Mouse (Mus musculus): Measurements from ENCODE around the gene Smim14. TPM values are rescaled to one million over a fixed set of nuclear protein-coding genes. Genes with fewer than 3 reads are reported as not detected.

The Smim14 gene
- total RNA-seq, 1 experiment from 2014 or later = 104 TPM

DNA sequence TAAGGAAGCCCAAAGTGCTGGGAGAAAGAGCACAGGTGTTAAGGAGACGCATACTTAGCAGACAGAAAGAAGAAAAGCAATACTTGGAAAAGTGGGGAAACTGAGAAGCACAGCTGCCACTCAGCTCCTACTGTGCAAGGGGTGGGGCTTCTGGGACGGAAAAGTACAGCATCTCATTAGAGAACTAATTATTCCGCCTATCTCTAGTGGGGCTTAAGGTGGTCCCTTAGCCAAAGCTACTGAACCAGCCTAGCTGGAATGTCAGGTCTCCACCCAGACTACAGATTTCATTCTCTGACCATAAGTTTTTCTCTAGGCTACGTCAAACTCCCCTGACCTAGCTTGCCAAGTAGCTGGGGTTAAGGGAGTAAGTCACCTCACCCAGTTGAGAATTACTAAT is 2.5 kb downstream of the Smim14 start:
- ATAC-seq (replicated peaks in 1 of 2; ENCODE audit: insufficient read depth in 1 of 2, low FRiP score in 2 of 2, low TSS enrichment in 1 of 2, low read depth in 1 of 2, poor library complexity in 2 of 2, severe bottlenecking in 2 of 2) = no peak

DNA sequence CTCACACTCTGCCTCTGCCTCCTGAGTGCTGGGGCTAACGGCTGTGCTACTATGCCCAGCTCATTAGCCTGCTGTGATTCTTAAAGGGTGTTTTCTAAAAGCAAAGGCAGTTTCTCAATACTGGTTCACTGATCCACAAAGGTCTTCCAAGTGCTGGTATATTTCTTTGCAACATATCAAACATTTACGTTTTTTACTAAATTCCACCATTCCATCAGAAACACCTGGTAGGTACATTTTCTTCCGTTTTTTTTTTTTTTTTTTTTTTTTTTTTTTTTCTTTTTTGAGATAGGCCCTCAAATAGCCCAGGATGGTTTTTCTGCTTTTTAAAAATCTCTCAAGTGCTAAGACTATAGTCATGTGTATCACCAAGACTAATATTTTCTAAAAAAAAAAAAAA is 5.7 kb downstream of the Smim14 start:
- ATAC-seq (replicated peaks in 1 of 2; ENCODE audit: insufficient read depth in 1 of 2, low FRiP score in 2 of 2, low TSS enrichment in 1 of 2, low read depth in 1 of 2, poor library complexity in 2 of 2, severe bottlenecking in 2 of 2) = no peak

DNA sequence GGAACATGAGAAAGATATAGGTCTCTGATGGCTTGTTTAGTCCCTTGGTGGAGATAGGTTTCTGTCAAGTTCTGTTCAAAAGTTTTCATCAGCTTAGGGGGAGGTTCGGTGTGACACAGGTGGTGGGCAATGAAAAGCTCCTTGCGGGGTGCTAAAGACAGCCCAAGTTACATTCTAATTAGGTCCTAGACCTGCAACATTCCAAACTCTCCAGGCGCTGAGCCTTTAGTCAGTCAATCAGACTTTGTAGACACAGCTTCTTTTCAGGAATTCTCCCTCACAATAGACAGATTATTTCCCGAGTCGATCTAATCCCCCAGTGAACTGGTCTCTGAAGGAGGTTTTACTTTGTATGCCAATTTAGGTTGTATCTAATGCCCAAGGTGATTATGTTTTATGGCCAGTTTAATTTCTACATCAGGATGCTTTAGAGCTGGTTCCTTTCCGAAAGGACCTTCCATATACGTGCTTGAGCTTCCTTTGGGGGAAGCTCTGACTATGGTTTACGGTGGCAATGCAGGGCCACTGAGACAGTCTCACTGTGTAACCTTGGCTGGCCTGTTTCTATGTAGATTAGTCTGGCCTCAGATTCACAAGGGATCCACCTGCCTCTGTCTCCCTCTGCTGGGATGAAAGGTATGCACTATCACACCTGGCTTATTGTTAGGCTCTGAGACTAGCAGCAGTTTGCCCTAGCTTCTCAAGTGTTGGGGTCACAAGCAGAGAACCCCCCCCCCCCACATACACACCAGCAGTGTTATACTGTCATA is 11.1 kb downstream of the Smim14 start:
- ATAC-seq (replicated peaks in 1 of 2; ENCODE audit: insufficient read depth in 1 of 2, low FRiP score in 2 of 2, low TSS enrichment in 1 of 2, low read depth in 1 of 2, poor library complexity in 2 of 2, severe bottlenecking in 2 of 2) = no peak

DNA sequence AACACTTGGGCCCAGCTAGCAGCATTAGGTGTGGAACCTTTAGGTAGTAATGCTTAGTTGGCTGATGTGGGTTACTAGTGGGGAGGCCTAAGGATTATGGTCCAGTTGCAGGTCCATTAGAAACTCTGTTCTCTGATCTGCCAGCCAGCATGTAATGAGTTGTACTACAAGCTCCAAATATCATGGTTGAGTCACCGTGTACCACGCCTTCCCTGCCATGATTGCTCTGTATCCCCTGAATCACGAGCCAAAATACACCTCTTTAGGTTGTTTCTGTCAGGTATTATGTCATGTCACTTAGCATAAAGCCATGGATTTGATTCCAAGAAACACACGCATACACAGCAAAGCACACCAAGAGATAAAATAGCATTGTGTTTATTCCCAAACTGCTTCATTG is 12.2 kb downstream of the Smim14 start:
- ATAC-seq (replicated peaks in 1 of 2; ENCODE audit: insufficient read depth in 1 of 2, low FRiP score in 2 of 2, low TSS enrichment in 1 of 2, low read depth in 1 of 2, poor library complexity in 2 of 2, severe bottlenecking in 2 of 2) = no peak

DNA sequence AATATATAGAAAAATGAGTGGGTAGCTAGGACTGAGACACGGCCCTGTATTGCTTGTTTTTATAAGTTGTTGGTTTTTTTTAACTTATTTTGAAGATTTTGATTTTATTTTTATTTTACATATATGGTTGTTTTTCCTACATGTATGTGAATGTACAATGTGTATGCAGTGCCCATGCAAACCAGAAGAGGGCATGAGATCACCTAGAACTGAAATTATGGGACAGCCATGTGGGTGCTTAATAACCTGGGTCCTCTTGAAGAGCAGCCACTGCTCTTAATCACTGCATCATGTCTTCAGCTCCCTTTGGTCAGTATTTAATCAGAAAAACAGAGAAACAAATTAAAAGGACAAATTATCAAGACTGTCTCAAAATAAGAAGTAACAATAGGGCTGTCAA is 15.2 kb downstream of the Smim14 start:
- ATAC-seq (replicated peaks in 1 of 2; ENCODE audit: insufficient read depth in 1 of 2, low FRiP score in 2 of 2, low TSS enrichment in 1 of 2, low read depth in 1 of 2, poor library complexity in 2 of 2, severe bottlenecking in 2 of 2) = no peak

DNA sequence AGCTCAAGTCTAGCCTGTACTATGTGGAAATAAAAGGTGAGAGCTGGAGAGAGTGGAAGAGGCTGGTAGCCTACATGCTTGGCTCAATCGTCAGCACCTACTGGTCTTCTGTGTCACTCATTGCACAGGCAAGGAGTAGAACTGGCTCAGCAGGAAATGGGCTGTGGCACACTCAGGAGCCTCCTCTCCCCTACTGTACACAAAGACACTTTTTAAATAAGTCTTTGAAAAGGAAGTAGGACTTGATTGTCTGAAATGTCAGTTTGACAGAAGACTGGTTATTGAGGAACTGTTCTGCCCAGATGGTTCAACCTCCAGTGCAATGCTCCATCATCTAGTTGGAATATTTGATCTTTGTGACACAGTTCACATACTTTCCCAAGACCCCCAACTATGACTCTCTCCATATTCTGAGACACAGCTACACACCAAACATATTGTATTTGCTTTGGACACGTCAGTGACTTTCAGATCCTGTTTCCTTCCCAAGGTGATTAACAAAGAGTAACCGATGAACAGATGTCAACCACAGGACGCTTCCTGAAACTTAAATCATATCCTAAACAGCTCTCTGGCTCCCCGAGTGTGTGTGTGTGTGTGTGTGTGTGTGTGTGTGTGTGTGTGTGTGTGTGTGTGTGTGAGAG is 22.2 kb downstream of the Smim14 start:
- peak; percentile 84 to 88 for ATAC-seq (replicated peaks in 1 of 2; ENCODE audit: insufficient read depth in 1 of 2, low FRiP score in 2 of 2, low TSS enrichment in 1 of 2, low read depth in 1 of 2, poor library complexity in 2 of 2, severe bottlenecking in 2 of 2)

DNA sequence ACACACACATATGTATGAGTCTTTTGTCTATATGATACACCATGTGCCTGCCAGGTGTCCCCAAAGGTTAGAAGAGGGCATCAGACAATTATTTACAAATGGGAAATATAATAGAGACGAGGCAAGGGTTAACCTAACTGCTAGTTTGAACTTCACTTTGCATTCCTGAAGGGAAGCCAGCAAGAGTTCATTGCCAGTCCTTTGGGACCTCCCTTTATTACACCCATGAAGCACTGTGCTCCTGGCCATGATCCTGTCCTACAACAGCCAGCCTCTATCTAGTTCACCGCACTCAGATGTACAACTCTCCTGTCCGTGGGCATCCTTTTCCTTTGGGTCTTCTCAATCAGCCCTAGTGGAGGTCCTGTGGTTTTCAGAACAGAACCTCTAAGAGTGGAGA is 23.5 kb downstream of the Smim14 start:
- no peak for ATAC-seq (replicated peaks in 1 of 2; ENCODE audit: insufficient read depth in 1 of 2, low FRiP score in 2 of 2, low TSS enrichment in 1 of 2, low read depth in 1 of 2, poor library complexity in 2 of 2, severe bottlenecking in 2 of 2)

DNA sequence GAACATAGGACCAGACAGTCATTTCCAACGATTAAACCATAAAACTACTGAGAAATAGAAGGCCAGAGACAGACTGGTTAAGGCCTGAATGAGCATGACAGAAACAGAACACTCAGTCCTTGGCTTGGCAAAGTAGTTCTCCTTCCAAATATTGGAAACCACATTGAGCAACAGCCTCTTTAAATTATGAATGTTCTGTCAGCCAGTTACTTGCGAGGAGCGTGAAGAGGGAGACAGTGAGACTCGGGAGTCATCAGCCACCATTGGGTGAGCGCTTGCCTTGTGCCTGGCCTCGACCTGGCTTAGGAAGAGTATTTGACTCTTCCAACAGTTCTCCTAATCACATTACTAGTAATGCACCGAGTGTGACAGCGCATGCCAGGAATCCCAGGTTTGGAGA is 28.6 kb downstream of the Smim14 start:
- no peak for ATAC-seq (replicated peaks in 1 of 2; ENCODE audit: insufficient read depth in 1 of 2, low FRiP score in 2 of 2, low TSS enrichment in 1 of 2, low read depth in 1 of 2, poor library complexity in 2 of 2, severe bottlenecking in 2 of 2)

DNA sequence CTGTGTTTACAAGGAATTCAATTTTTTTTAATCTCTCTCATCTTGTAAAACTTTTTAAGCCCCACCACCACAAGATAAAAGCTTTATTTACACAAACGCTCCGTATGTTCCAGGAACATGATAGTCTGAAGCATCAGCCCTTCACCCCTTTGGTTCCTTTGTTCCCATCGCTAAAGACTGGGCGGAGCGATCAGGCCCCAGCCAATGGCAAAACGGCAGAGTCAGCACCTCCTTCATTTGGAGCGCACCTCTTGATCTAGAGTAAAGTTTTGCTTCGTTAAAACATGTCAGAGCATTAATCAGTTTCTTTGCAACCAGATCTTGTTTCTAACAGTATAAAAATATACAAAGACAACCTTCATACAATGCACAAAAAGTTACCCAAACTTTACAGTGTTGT is 31.2 kb downstream of the Smim14 start:
- ATAC-seq (replicated peaks in 1 of 2; ENCODE audit: insufficient read depth in 1 of 2, low FRiP score in 2 of 2, low TSS enrichment in 1 of 2, low read depth in 1 of 2, poor library complexity in 2 of 2, severe bottlenecking in 2 of 2) = peak; percentile 37 to 75

DNA sequence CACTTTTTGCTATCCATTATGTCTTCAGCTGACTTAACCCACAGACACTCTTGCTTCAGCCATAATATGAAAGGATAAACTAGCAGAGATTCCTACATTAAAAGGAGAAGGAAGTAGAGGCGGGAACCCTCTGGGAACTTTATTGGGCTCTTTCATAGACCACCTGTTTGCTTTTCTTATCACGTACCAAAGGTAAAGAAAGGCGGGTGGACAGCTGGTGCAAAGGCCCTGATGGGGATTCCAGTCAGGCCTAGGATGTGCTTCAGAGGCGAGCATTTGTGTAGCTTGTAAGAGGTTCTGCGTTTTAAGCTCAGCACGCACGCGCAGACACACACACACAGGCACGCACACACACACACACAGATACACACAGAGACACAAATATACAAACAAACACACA is 35.6 kb downstream of the Smim14 start:
- no peak for ATAC-seq (replicated peaks in 1 of 2; ENCODE audit: insufficient read depth in 1 of 2, low FRiP score in 2 of 2, low TSS enrichment in 1 of 2, low read depth in 1 of 2, poor library complexity in 2 of 2, severe bottlenecking in 2 of 2)

DNA sequence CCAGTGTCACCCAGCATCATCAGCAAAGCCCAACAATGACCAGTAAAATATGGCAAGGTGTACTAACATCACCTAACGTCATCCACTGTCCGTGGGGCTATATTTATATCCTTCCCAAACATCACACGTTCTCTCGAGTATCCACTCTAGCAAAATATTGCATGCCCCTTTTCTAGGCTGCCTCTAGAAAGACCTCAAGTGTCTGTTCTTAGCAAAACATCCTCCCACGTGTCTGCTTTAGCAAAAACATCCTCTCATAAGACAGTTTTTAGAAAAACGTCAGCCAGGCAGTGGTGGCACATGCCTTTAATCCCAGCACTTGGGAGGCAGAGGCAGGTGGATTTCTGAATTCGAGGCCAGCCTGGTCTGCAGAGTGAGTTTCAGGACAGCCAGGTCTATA is 36.8 kb downstream of the Smim14 start:
- ATAC-seq (replicated peaks in 1 of 2; ENCODE audit: insufficient read depth in 1 of 2, low FRiP score in 2 of 2, low TSS enrichment in 1 of 2, low read depth in 1 of 2, poor library complexity in 2 of 2, severe bottlenecking in 2 of 2) = no peak

DNA sequence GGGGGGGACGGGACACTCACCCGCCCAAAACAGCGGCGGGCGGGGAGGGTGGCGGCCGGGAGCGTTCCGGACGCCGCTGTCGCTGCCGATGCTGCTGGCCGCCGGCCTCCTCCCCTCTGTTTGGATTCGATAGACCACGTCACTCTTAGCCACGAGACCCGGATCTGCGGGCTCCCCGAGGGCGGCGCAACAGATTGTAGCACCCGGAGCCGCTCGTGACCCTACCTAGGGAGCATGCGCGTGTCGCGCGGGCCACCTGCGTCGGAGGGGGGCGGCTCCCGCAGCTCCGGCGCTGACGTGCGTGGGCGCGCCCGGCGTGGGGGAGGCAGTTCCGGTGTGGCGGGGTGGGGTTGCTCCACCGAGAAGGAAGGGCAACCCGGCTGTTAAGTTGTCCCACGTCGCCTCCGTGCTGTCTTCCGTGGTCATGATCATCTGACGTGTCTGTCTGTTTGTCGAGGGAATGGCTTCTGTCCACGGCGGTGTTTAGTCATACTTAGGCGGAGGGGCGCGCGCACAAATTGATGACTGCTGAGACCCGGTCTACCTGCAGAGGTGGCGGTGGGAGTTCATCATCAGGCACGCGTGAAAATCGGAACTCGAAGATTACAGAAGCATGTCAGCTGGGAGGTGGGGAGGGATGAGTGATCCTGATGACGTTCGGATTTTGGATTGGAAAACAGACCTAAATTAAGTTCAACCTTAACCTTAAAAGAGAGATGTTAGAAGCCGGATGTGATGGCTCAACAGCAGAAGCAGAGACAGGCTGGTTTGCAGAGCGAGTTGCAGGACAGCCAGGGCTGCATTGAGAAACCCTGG is 44.1 kb downstream of the Smim14 start, which contains the start of gene Gm43552:
TSS of gene Gm43552 (minus strand) at position 118 of the 816 bp plus-strand sequence.
- peak; percentile 82 to 87 for ATAC-seq (replicated peaks in 1 of 2; ENCODE audit: insufficient read depth in 1 of 2, low FRiP score in 2 of 2, low TSS enrichment in 1 of 2, low read depth in 1 of 2, poor library complexity in 2 of 2, severe bottlenecking in 2 of 2)

DNA sequence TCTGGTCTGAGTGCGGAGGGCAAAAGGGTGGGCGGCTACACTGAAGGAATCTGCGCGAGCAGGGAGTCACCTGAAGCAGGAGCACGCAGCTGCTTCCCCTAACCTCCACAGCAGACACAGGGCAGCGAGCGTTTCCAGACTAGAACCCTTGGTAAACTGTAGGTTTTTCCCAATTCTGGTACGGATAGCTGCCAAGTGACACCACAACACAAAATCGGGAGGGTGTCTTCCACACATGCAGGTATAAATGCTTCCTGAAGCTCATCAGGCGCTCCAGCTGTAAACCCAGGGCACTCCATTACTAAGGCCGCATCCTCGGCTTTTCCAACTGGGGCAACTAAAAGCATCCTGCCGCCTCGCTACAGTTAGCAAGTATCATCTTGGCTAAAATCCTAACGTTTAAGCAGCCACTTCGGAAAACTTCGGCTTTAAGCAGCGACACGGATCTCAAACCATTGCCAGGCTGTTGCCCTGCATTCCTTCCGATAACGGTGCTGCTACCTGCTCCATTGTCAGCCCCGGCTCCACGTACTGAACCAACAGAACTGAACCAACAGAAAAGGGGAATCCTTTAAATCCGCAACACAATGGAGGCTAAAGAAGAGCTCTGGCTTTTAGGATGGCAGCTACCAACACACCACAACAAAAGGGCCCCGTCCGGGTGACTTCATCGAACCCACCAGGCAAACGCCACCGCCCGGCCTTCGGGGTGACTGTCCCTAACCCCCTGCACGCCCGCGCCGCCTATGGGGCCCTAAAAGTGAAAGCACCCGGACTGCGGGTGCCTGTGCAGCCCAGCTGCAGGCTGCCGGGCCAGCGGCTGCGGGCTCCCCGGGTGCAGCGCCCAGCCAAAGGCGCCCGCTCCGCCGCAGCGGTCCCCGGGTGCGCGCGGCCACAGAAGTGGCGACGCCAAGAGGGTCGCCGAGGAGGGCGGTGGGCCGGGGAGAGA is 44.9 kb downstream of the Smim14 start:
- ATAC-seq (replicated peaks in 1 of 2; ENCODE audit: insufficient read depth in 1 of 2, low FRiP score in 2 of 2, low TSS enrichment in 1 of 2, low read depth in 1 of 2, poor library complexity in 2 of 2, severe bottlenecking in 2 of 2) = peak; percentile 32 to 49

DNA sequence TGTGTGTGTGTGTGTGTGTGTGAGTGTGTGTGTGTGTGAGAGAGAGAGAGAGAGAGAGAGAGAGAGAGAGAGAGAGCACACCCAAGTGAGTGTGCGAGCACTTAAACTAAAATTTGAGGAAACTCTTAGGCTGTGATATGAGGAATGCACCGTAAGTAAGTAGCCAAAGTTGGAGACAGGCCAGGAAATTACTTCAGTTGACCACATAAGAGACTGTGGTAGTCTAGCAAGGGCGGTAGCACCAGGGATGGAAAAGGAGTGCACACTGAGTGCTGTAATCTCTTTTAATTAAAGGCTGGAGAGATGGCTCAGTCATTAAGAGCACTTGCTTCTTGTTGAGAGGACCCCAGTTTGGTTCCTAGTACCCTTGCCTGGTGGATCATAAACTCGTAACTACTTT is 47.2 kb downstream of the Smim14 start:
- peak; percentile 40 to 44 for ATAC-seq (replicated peaks in 1 of 2; ENCODE audit: insufficient read depth in 1 of 2, low FRiP score in 2 of 2, low TSS enrichment in 1 of 2, low read depth in 1 of 2, poor library complexity in 2 of 2, severe bottlenecking in 2 of 2)

DNA sequence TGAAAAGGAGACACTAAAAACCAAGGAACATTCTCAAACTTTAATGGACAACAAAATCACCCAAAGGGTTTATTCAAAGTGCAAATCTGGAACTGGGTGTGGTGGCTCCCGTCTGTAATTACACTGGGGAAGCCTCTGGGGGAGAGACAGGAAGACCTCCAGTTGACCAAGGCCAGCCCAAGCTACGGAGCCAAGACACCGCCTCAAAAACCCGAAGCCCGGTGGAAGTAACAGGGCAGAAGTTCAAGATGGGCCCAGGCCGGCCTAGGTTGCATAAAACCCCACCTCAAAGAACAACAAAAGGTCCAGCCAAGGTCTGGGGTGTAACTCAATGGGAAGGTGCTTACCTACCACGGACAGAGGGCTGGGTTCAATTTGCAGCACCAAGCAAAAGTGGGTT is 48.3 kb downstream of the Smim14 start:
- ATAC-seq (replicated peaks in 1 of 2; ENCODE audit: insufficient read depth in 1 of 2, low FRiP score in 2 of 2, low TSS enrichment in 1 of 2, low read depth in 1 of 2, poor library complexity in 2 of 2, severe bottlenecking in 2 of 2) = no peak

DNA sequence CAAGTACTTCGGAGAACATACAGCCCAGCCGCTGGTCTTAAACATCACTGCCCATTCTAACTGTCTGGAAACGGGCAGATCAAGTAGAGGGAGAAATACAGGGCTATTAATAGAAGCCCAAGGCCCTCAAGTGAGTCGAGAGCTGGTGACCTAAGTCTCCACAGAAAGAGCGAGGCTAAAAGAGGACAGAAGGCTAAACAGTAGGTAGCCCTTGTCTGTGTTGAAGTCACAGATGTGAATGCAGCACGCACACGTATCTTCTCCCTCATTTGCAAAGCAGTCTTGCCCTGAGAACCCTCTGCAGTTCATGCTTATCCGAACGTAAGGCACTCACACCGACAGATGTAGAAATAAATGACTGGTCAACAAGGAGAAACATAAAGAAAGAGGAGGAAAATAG is 49.6 kb downstream of the Smim14 start:
- ATAC-seq (replicated peaks in 1 of 2; ENCODE audit: insufficient read depth in 1 of 2, low FRiP score in 2 of 2, low TSS enrichment in 1 of 2, low read depth in 1 of 2, poor library complexity in 2 of 2, severe bottlenecking in 2 of 2) = no peak

DNA sequence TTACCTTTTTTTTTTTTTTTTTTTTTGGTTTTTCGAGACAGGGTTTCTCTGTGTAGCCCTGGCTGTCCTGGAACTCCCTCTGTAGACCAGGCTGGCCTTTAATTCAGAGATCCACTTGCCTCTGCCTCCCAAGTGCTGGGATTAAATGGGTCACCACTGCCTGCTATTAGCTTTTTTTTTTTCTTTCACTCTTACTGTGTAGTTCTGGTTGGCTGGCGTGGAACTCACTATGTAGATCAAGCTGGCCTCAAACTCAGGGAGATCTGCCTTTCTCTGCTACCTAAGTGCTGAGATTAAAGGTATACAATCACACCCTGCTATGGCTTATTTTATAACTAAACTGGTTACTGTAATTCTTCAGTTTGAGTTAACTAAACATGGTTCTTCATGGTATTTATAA is 50.5 kb downstream of the Smim14 start:
- ATAC-seq (replicated peaks in 1 of 2; ENCODE audit: insufficient read depth in 1 of 2, low FRiP score in 2 of 2, low TSS enrichment in 1 of 2, low read depth in 1 of 2, poor library complexity in 2 of 2, severe bottlenecking in 2 of 2) = no peak

Data from hematopoietic stem cell, adult 5-6 weeks (primary cell).